Mouse (Mus musculus) liver, adult (tissue): Measurements from ENCODE around the gene Gm45234.

Source experiments
- GATA4 ChIP-seq: IDR thresholded peaks from 2 replicates; pipeline ENCODE4 v1.6.1; 2014; ENCODE audit warnings: mild to moderate bottlenecking, low read length; ENCODE audit not compliant: insufficient replicate concordance

Gene Gm45234

GRCm38 (mm10) chr6:124755831-124756595, at the start of gene Gm45234, which contains the start of gene Atn1:
Gm45234 (minus strand) TSS chr6:124756021.
Atn1 (minus strand) TSS chr6:124756524.
- no peak for TF ChIP-seq GATA4

GRCm38 (mm10) chr6:124804341-124804740, 48.5 kb upstream of the Gm45234 start:
- TF ChIP-seq GATA4: no peak

- TF ChIP-seq GATA4: no peak
Observed at GRCm38 (mm10) chr6:124803061-124803460, 47.2 kb upstream of the Gm45234 start.

GRCm38 (mm10) chr6:124796200-124796599, 40.4 kb upstream of the Gm45234 start:
- TF ChIP-seq GATA4: no peak

- TF ChIP-seq GATA4: no peak
Observed at GRCm38 (mm10) chr6:124795781-124796180, 40.0 kb upstream of the Gm45234 start.

- TF ChIP-seq GATA4: no peak
Observed at GRCm38 (mm10) chr6:124791911-124792310, 36.1 kb upstream of the Gm45234 start.

GRCm38 (mm10) chr6:124790121-124790520, 34.3 kb upstream of the Gm45234 start:
- no peak for TF ChIP-seq GATA4

GRCm38 (mm10) chr6:124789519-124789918, 33.7 kb upstream of the Gm45234 start:
- no peak for TF ChIP-seq GATA4

GRCm38 (mm10) chr6:124787722-124788121, 31.9 kb upstream of the Gm45234 start:
- no peak for TF ChIP-seq GATA4

- no peak for TF ChIP-seq GATA4
Observed at GRCm38 (mm10) chr6:124786756-124787420, 31.1 kb upstream of the Gm45234 start.

- no peak for TF ChIP-seq GATA4
Observed at GRCm38 (mm10) chr6:124782436-124782835, 26.6 kb upstream of the Gm45234 start.

- no peak for TF ChIP-seq GATA4
Observed at GRCm38 (mm10) chr6:124780917-124781316, 25.1 kb upstream of the Gm45234 start.

- no peak for TF ChIP-seq GATA4
Observed at GRCm38 (mm10) chr6:124779984-124780416, 24.2 kb upstream of the Gm45234 start.

GRCm38 (mm10) chr6:124779222-124779983, 23.6 kb upstream of the Gm45234 start, which contains the start of gene Lrrc23:
Lrrc23 (minus strand) TSS chr6:124779727.
- TF ChIP-seq GATA4: no peak

GRCm38 (mm10) chr6:124770511-124770910, 14.7 kb upstream of the Gm45234 start:
- no peak for TF ChIP-seq GATA4

GRCm38 (mm10) chr6:124770013-124770412, 14.2 kb upstream of the Gm45234 start:
- no peak for TF ChIP-seq GATA4

- TF ChIP-seq GATA4: no peak
Observed at GRCm38 (mm10) chr6:124769101-124769765, 13.4 kb upstream of the Gm45234 start, which contains the start of gene Eno2. Eno2 (minus strand) TSS chr6:124769673.
